Mouse (Mus musculus): ENCODE measurements around the gene Stard9.

GRCm38 (mm10) chr2:120748041-120748440 lies 119.1 kb downstream of the Stard9 start:
- TF ChIP-seq CTCF (IDR thresholded peaks at IDR 0.05; ENCODE audit: low read depth, low read length) (no peak), POLR2A (IDR thresholded peaks at IDR 0.05; ENCODE audit: borderline replicate concordance, low read depth, low read length) (no peak)
